Mouse (Mus musculus) lung, embryonic 14.5 days (tissue): ENCODE results near the gene Uba5. TPM values are rescaled to one million over a fixed set of nuclear protein-coding genes. Genes with fewer than 3 reads are reported as not detected.

ENCODE experiments used
- ATAC-seq: fragments of 200-750 bp; cut with Nextera tagmentation; 2 replicates; pipeline ENCODE4 v1.8.0; 2017; ENCODE audit warnings: mild to moderate bottlenecking, moderate TSS enrichment, moderate library complexity; ENCODE audit not compliant: insufficient read depth
- DNase-seq: peaks from one replicate; pipeline ENCODE4 v3.0.0-alpha.2; 2015
- H3K27ac ChIP-seq: fragments of 300-500 bp; sonication (generic); 2 replicates; pipeline ENCODE4 v1.5.1; 2014; ENCODE audit warnings: low read depth, mild to moderate bottlenecking, moderate library complexity
- H3K27me3 ChIP-seq: fragments of 300-500 bp; sonication (generic); 2 replicates; pipeline ENCODE4 v1.6.1; 2014; ENCODE audit warnings: low read length, control low read depth; ENCODE audit not compliant: insufficient read depth
- H3K36me3 ChIP-seq: fragments of 300-500 bp; sonication (generic); 2 replicates; pipeline ENCODE4 v1.6.1; 2014; ENCODE audit warnings: control low read depth; ENCODE audit not compliant: insufficient read depth
- H3K4me1 ChIP-seq: fragments of 300-500 bp; sonication (generic); 2 replicates; pipeline ENCODE4 v1.6.1; 2014; ENCODE audit warnings: antibody characterized with exemption, control low read depth; ENCODE audit not compliant: insufficient read depth
- H3K4me2 ChIP-seq: fragments of 300-500 bp; sonication (generic); 2 replicates; pipeline ENCODE4 v1.6.1; 2014; ENCODE audit warnings: mild to moderate bottlenecking
- H3K4me3 ChIP-seq: fragments of 300-500 bp; sonication (generic); 2 replicates; pipeline ENCODE4 v1.5.1; 2014; ENCODE audit warnings: low read depth, low read length
- H3K9ac ChIP-seq: fragments of 300-500 bp; sonication (generic); 2 replicates; pipeline ENCODE4 v1.6.1; 2014
- H3K9me3 ChIP-seq: fragments of 300-500 bp; sonication (generic); 2 replicates; pipeline ENCODE4 v1.6.1; 2016; ENCODE audit warnings: low read depth, low read length, control low read depth
- CTCF ChIP-seq: IDR thresholded peaks from 2 replicates; pipeline ENCODE4 v1.5.1; 2016; ENCODE audit warnings: antibody characterized with exemption, low read depth
- WGBS: fragments of 180-500 bp; shearing (Covaris S2); extraction: QIAGEN DNeasy Blood & Tissue Kit; methylation state at CpG from one replicate; pipeline ENCODE4 v1.1.7; 2014; 5-methylcytosine and 5-hydroxymethylcytosine counted together
- polyA plus RNA-seq: library from polyadenylated mRNA; unstranded; fragments of >200 nt; fragmentation: Nextera tagmentation; extraction: Ambion mirVana; gene quantifications from 2 replicates; pipeline ENCODE4 v1.2.1, GENCODE M21; 2014

Gene Uba5
- polyA plus RNA-seq, 1 experiment from 2014 or later: 56.2 TPM

DNA sequence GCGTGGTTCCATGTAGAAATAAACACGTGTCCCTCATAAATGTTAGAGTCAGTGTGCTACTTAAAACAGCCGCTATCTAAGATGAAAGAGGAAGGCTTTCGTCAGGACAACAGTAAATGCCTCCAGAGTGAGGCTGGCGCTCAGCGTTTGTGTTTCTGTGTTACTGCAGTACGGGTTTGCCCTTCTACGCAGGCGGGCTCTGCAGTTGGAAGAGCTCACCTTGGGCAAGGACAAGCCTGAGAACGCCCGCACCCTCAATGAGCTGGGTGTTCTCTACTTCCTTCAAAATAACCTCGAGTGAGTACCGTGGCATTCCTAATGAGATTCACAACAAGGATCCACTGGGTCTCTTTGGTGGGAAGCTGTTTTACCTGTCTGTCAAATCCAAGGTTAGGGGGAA is 24.7 kb downstream of the Uba5 start:
- no peak overlapping the region for H3K9ac ChIP-seq
- WGBS: 84% methylated on average over 13 of the region's 13 CpGs
- no peak overlapping the region for H3K27ac ChIP-seq
- no peak overlapping the region for H3K4me3 ChIP-seq
- DNase-seq (no peak), ATAC-seq (no peak)
- H3K4me1 ChIP-seq: no peaks in the 10 kb centered on the region
- H3K27me3 ChIP-seq: no peaks in the 10 kb centered on the region
- peaks cover 29% of the 10 kb centered on the region for H3K36me3 ChIP-seq
- H3K9me3 ChIP-seq: no peaks in the 10 kb centered on the region
- no peak overlapping the region for H3K4me2 ChIP-seq
- TF ChIP-seq CTCF: no peak

DNA sequence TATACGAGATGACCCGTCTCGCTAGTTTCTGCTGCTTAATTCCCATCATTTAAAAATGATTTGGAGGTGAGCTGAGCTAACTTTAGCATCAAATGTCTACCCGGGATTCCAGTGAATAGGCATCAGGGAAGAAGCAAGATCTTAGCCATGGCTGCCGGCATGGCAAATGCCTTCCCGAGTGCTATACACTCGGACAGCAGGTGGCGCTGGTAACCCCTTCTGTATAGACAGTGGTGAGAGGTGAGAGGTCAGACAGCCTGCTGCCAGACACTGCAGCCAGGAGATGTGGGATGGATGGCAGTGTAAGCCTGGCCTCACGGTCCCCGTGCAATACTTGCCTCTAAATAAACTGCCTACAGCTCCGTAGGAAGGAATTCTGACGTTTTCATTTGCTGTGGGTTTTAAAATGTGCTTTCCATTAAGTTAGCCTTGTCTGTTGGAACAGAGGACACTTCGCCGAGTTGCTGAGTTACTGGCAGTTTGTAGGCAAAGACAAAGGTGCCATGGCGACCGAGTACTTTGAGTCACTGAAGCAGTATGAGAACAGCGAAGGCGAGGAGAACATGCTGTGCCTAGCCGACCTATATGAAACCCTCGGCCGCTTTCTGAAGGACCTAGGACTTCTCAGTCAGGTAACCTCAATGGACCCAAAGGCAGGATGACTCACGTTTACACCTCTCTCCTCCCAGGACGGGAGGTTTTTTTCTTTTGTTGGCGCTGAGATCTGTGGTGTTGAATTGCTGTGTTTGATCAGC is 27.5 kb downstream of the Uba5 start:
- 45% methylated on average over 24 of the region's 24 CpGs for WGBS

DNA sequence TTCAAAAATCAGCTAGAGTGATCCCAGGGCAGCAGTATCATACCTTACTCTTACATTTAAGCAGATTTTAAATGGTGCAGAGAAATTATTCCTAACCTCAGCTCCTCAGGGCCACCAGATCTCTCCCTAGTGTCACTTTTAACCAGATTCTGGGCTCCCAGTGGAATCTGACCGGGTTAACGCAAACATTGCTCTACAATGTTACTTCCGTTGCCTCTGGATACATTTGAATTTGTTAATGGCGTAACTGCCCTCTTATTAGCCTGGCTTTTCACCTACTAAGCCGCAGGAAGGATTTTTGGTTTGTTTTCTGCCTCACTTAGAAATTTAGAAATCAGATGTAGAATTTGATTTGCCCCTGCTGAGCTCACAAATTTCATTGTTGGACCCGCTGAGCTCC is 28.2 kb downstream of the Uba5 start:
- ATAC-seq (no peak), DNase-seq (no peak)
- peaks cover 40% of the 10 kb centered on the region for H3K36me3 ChIP-seq
- H3K9me3 ChIP-seq: no peaks in the 10 kb centered on the region
- WGBS: 66% methylated on average over 6 of the region's 6 CpGs
- H3K4me3 ChIP-seq: no peak overlapping the region
- no peaks in the 10 kb centered on the region for H3K27me3 ChIP-seq
- no peak overlapping the region for H3K27ac ChIP-seq
- no peak overlapping the region for H3K9ac ChIP-seq
- TF ChIP-seq CTCF: no peak
- H3K4me1 ChIP-seq: no peaks in the 10 kb centered on the region
- H3K4me2 ChIP-seq: no peak overlapping the region

More for the DNA sequence above, 27.5 kb downstream of the Uba5 start:
- Histone ChIP-seq H3K4me1 (no peaks in the 10 kb centered on the region), H3K4me3 (no peak overlapping the region), H3K9ac (no peak overlapping the region), H3K27ac (no peak overlapping the region), H3K27me3 (no peaks in the 10 kb centered on the region), H3K9me3 (no peaks in the 10 kb centered on the region), H3K4me2 (no peak overlapping the region), H3K36me3 (peaks cover 40% of the 10 kb centered on the region)
- peak; percentile 83 for DNase-seq
- peak; percentile 80 for TF ChIP-seq CTCF
- peak; percentile 49; the same call in 1 of the 2 replicates for ATAC-seq

DNA sequence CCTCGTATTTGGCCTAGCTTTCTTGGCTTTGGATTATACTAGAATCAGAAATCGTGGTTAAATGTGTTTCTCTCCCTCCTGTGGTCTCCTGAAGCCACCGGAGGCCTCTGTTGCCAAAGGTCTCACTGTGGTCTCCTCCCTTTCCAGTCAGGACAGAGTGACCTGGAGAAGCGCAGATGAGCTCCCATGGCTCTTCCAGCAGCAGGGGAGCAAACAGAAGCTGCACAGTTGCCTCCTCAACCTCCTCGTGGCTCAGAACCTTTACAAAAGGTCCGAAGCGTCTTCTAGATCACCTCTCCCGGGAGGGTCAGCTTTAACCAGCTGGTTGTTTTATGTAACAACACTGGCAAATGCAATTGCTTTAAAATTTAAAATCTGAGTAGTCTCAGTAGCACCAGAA is 28.7 kb downstream of the Uba5 start:
- 69% methylated on average over 8 of the region's 8 CpGs for WGBS
- Histone ChIP-seq H3K9me3 (no peaks in the 10 kb centered on the region), H3K4me3 (no peak overlapping the region), H3K36me3 (peaks cover 40% of the 10 kb centered on the region), H3K27ac (no peak overlapping the region), H3K4me1 (no peaks in the 10 kb centered on the region), H3K9ac (no peak overlapping the region), H3K4me2 (no peak overlapping the region), H3K27me3 (no peaks in the 10 kb centered on the region)
- DNase-seq (no peak), ATAC-seq (no peak)
- no peak for TF ChIP-seq CTCF

DNA sequence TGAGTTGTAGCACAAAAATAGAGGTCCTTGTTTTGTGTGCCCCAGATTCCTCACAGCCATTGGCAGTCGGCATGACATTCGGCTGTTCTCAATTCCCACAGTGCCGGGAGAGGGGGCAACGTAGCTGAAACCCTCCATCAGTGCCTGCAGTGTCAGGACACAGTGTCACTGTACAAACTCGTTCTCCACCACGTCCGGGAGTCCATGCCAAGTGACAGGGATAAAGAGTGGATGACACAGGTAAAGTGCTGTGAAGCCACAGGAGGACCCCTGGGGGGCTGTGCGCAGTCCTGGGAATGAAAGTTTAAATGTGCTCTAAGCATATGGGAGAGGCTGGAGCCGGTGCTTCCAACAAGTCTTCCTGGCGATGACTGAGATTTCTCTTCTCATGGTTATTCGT is 33.1 kb downstream of the Uba5 start:
- no peak for TF ChIP-seq CTCF
- Histone ChIP-seq H3K27me3 (no peaks in the 10 kb centered on the region), H3K4me1 (no peaks in the 10 kb centered on the region), H3K9ac (no peak overlapping the region), H3K9me3 (no peaks in the 10 kb centered on the region), H3K4me3 (no peak overlapping the region), H3K4me2 (no peak overlapping the region), H3K36me3 (peaks cover 41% of the 10 kb centered on the region; the same call in 1 of the 2 replicates), H3K27ac (no peak overlapping the region)
- ATAC-seq (no peak), DNase-seq (no peak)
- 84% methylated on average over 11 of the region's 11 CpGs for WGBS

DNA sequence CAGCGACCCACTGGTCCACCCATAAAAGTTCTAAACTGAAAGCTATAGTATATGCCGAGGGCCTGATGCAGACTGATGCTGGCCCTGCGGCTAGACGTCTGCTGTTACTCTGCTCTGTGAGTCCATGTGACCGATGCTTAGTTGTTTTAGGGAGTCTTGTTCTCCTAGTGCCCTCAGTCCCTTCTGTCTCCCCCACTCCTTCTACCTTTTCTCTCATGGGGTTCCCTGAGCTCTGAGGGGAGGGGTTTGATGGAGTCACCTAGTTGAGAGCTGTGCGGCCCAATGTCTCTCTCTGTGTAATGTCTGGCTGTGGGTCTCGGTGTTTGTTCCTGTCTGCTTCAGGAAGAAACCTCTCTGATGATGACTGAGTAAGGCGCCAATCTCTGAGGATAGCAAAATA is 35.7 kb downstream of the Uba5 start:
- no peak overlapping the region for H3K27ac ChIP-seq
- no peaks in the 10 kb centered on the region for H3K9me3 ChIP-seq
- WGBS: 98% methylated on average over 8 of the region's 8 CpGs
- H3K36me3 ChIP-seq: peaks cover 48% of the 10 kb centered on the region; the same call in 1 of the 2 replicates
- DNase-seq: no peak
- no peak for TF ChIP-seq CTCF
- no peak overlapping the region for H3K9ac ChIP-seq
- no peaks in the 10 kb centered on the region for H3K4me1 ChIP-seq
- no peak for ATAC-seq
- no peaks in the 10 kb centered on the region for H3K27me3 ChIP-seq
- H3K4me3 ChIP-seq: no peak overlapping the region
- H3K4me2 ChIP-seq: no peak overlapping the region

DNA sequence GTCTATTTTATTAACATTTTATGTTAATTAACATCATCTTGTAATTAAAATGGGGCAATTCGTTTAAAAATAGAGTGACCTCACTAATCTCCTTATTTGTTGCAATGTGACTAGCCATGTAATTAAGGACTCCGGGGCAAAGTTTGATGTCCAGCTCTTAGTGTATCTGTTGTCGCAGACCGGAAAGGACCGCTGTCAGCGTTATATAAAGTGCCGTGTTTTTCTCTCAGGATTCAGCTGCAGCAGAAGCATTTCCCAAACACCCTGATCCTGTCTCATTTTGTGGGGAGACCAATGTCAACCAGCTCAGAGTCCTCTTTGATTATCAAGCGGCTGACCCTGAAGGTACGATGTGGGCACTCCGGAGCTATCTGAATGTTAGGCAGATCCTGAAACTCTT is 41.9 kb downstream of the Uba5 start:
- 88% methylated on average over 10 of the region's 10 CpGs for WGBS
- no peak for TF ChIP-seq CTCF
- ATAC-seq (no peak), DNase-seq (no peak)
- H3K36me3 ChIP-seq: peaks cover 64% of the 10 kb centered on the region
- no peak overlapping the region for H3K4me3 ChIP-seq
- H3K27ac ChIP-seq: no peak overlapping the region
- no peak overlapping the region for H3K9ac ChIP-seq
- no peaks in the 10 kb centered on the region for H3K4me1 ChIP-seq
- H3K4me2 ChIP-seq: no peak overlapping the region
- H3K9me3 ChIP-seq: no peaks in the 10 kb centered on the region
- no peaks in the 10 kb centered on the region for H3K27me3 ChIP-seq

DNA sequence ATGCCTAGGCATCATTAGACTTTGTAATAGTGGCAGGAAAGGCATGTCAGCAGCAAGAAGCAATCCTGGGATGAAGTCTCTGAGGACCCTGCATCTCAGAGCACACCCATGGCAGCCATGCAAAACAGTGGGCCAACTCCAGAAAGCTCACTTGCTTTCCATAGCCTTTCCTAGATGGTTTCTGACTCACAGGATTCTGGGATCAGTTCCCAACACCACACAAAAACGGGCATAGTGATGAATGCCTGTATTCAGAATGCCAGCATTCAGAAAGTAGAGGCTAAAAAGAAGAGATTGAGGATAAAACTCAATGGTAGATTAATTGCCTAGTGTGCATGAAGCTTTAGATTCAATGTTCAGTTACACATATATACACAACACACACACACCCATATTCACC is 48.4 kb downstream of the Uba5 start:
- no peaks in the 10 kb centered on the region for H3K4me1 ChIP-seq
- 79% methylated on average over 1 of the region's 1 CpGs for WGBS
- TF ChIP-seq CTCF: no peak
- peaks cover 44% of the 10 kb centered on the region for H3K36me3 ChIP-seq
- H3K9ac ChIP-seq: no peak overlapping the region
- H3K4me3 ChIP-seq: no peak overlapping the region
- DNase-seq (no peak), ATAC-seq (no peak)
- H3K4me2 ChIP-seq: no peak overlapping the region
- no peaks in the 10 kb centered on the region for H3K9me3 ChIP-seq
- H3K27ac ChIP-seq: no peak overlapping the region
- H3K27me3 ChIP-seq: no peaks in the 10 kb centered on the region
